Mouse (Mus musculus) gonadal fat pad, adult 2 months (tissue): Measurements from ENCODE around the gene Sumo3. TPM values are rescaled to one million over a fixed set of nuclear protein-coding genes. Genes with fewer than 3 reads are reported as not detected.
A peak's percentile ranks its signal among the peaks of the same experiment; 100 is the strongest.

Experiments used
- DNase-seq: peaks from one replicate; pipeline ENCODE4 v3.0.0-alpha.2; 2012; ENCODE audit warnings: low read depth
- polyA plus RNA-seq: library from polyadenylated mRNA; depleted of rRNA; stranded (reverse); fragments of >200 nt; gene quantifications from 2 replicates; pipeline ENCODE4 v1.2.3, GENCODE M21; 2012

Sumo3 gene
- polyA plus RNA-seq, 1 experiment, result 270 TPM

GRCm38 (mm10) chr10:77626036-77626435, 20.1 kb downstream of the Sumo3 start:
- no peak for DNase-seq

- DNase-seq, result no peak
Measured at GRCm38 (mm10) chr10:77626591-77626990, 20.7 kb downstream of the Sumo3 start.

GRCm38 (mm10) chr10:77627497-77627896, 21.6 kb downstream of the Sumo3 start:
- no peak for DNase-seq

DNA sequence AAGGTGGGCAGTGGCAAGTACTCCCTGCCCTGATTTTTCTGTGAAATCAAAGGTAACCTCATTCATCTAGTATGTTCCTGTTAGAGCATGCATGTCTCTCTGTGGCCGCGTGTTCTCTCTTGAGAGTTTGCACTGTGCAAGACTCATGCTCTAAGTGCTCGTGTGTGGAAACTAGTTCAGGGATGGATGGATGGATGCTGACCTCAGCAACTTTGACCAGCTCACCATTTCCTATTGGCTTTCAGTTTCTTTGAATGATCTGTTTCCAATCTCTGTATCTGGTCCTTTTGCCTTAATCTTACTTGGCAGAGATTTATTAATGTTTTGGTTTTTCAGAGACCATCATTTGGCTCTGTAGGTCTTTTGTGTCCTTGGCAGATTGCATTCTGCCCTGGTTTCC, 23.3 kb downstream of the Sumo3 start:
- DNase-seq, result no peak

DNA sequence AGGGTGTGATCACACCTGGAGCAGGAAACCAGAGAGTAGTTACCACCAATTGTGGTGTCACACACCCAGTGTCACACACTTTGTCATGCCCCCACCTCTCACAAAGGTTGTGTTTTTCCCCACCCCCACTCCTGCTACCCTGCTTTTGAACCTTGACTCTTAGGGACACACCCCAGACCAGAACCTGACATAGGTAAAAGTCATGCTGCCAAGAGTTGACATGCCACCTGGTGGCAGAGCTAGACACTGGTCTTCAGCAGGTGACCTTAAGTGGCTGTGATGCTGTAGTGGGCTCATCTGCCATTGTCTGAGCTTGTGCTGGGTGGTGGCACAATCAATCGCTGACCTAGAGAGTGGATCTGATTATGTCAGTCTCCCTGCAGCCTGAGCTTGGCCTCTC, 24.1 kb downstream of the Sumo3 start:
- DNase-seq, result no peak

GRCm38 (mm10) chr10:77634016-77634415, 28.1 kb downstream of the Sumo3 start:
- DNase-seq, result no peak

- DNase-seq, result no peak
Measured at GRCm38 (mm10) chr10:77634452-77635231, 28.7 kb downstream of the Sumo3 start.

DNA sequence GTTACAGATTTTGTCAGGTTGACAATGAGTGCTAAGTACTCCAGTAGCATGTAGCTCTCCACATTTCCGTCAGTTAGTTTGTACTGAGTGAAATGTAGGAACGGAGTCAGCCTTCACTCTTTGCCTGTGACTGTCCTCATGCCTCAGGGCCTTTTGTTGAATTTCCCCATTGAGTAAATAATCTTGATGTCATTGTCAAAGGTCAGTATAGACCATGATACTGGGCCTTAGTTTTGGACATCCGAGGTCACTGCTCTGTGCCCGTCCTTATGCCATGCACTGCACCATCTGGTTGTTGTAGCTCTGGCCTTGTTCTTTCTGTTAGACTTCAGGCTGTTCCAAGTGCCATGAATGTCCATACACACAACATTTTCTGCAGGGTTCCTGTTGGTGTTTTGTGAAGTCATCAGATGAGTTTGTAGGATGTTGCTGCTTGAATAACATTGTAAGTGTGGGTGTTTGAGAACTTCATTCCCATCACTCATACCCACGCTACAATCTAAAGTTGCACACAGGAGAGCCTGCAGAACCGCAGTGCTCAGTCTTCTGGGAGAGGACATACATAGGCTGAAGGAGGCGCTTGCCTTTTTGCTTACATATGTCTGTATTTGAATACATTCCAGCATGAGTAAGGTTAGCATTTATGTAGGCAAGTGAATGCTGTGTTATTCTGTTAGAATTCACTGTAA, 30.5 kb downstream of the Sumo3 start:
- no peak for DNase-seq

DNA sequence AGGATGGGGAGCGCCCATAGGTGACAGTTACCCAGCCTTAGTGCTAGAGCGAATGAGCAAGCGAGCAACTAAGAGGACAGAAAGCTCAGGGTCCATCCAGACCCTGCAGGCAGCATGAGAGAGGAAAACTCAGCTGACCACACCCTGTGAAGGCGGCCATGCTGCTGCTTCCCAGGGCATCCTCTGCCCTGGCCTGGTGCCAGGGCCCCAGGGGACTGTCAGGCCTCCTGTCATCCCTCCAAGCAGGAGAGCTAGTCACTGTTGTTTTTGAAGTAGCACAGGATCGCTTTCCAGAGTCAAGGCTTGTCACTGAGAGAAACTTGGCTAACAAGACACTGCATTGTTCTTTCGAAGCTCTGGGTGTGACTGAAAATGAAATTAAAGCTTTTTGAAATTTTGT, 33.1 kb downstream of the Sumo3 start:
- no peak for DNase-seq

- DNase-seq, result no peak
Measured at GRCm38 (mm10) chr10:77643160-77643559, 37.3 kb downstream of the Sumo3 start.

GRCm38 (mm10) chr10:77645571-77645970, 39.7 kb downstream of the Sumo3 start:
- DNase-seq, result no peak

DNA sequence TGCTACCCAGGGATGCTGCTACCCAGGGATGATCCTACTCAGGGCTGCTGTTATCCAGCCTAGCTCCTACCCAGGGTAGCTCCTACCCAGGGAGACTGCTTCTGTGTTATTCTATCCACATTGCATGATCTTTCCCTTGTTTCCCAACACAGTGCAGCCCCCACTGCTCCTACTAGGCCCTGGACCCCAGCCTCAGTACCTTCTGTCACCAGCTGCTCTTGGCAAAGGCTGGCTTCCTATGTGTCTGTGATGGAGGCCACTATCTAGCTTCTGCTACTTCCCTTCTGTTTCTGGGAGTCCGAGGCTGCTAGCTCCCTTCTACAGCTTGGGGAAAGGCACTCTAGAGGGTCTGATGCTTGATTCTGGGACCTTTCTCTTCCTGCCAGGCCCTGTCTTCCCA, 41.6 kb downstream of the Sumo3 start:
- no peak for DNase-seq

DNA sequence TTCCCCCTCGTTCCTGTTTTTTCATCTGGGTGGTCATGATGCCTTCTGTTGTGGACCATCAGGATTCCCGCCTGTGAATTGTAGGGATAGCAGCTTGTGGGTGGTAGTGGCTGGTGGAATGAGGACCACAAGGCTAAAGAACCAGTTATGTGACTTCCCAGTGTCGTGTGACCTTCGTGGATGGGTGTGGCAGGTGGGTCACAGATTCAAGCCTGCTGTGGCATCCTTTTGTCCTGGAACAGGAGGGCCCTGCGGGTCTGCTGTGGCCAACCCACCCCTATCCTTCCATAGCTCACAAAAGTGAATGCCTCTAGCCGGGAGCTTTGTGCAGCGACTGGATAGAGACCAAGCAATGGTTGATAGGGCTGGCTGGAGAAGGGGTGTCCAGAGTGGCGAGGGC, 42.0 kb downstream of the Sumo3 start:
- DNase-seq, result no peak

DNA sequence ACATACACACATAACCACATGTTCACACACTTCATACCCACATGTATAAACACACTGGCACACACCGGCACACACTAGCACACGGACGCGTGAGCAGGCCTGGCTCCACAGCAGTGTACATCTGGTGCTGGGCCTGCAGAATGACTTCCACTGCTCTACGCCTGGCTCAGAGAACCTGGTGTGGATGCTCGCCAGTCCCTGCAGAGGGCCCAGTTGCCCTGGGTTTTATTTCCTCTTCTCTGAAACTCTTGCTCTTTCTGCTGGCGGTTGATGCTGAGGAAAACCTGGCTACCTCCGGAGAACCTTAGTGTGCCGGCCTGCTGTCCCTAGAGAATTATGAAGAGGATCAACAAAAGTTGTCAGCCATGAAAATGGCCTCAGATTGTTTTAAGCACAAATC, 46.1 kb downstream of the Sumo3 start:
- no peak for DNase-seq

DNA sequence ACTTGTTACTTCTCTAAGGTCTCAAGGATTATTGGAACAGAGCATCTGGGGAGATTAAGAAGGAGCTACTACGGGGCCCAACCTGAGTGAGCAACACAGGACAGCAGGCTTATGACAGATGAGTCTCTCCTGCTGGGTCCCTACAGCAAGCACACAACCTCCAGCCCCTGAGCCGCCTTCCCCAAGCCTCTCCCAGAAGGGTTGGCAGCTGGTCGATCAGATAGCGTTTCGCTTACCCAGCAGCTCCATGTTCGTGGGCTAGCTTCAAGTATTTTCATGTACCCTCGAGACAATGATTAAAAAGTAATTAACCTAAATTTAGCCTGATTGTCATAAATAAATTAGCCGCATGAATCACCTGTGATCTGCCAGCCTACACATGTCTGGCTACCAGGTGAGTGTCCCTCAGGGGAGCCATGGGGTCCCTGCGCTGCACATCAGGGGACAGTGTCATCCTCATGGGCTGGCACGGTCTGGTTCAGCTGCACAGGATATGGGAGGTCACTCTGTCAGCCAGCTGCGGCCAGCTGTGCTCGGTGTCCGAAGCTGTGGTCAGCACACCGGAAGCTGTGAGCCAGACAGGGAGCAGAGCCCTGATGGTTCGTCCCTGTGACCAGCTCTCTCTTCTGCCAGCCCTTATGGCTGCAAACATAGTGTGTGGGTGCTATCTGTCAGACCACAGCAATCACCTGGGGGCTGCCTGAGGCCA, 52.5 kb downstream of the Sumo3 start:
- DNase-seq, result no peak

DNA sequence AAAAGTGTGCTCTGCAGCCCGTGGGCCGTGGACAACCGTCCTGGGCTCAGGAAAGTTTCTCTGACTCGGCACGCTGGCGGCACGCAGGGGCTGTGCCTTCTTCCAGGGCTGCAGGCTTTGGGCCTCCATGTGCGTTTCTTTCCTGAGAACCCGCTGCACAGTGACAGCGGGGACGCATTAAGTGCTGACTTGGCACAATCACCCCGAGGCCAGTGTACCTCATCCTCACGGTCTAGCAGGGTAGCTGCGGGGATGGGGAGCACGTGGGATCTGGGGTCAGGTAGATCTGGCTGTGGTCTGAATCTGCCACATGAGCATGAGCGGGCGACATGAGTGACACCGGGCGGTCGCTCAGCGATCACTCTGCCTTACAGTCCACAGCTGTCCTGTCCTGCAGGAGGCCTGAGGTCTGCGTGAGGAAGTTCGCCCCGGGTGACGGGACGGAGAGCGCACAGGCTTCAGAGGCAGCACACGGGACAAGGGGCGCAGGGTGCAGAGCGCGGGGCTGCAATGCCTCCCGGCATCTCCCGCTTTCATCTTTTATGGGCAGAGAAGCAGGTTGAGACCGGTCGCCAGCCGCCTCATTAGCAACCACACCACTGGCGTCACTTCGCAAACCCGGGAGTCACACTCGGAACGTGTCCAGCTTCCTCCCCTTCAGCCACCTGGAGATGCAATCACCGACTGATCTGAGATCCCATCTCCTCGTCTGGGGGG, 58.2 kb downstream of the Sumo3 start:
- DNase-seq, result no peak

- DNase-seq, result peak; percentile 65
Measured at GRCm38 (mm10) chr10:77666342-77666741, 60.4 kb downstream of the Sumo3 start.

- DNase-seq, result no peak
Measured at GRCm38 (mm10) chr10:77667402-77667801, 61.5 kb downstream of the Sumo3 start.
